Mouse (Mus musculus) layer of hippocampus, adult 9-10 months (tissue): ENCODE measurements around the gene Gm3543.
"Not testable (repeated sequence)": the region's sequence is repeated elsewhere in the genome, so short reads cannot be mapped to it uniquely, and the experiment has no call there.

Experiments
- DNase-seq: peaks from one replicate; pipeline ENCODE4 v3.0.0; 2022; ENCODE audit warnings: low spot score

The Gm3543 gene

DNA sequence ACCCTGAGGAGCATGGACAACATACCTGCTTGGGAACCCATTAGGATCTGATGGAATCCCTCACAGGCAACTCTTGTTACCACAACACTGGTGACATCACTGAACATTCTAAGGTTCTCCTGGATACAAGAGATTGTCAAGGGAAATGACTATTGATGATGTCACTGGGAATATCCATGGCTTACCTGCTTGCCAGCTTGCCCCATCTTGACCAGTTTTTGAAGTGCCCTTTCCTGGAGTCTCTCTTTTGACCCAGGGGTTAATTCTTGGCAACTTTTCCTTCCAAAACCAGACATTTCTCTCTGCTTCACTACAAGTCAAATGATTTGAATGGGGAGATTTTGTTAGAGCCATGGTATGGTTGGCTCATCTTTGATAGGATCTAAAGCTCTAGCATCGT lies at the start of gene Gm3543:
TSS of gene Gm3543 (minus strand) at position 101 of the 400 bp plus-strand sequence.
- not testable (repeated sequence) for DNase-seq

DNA sequence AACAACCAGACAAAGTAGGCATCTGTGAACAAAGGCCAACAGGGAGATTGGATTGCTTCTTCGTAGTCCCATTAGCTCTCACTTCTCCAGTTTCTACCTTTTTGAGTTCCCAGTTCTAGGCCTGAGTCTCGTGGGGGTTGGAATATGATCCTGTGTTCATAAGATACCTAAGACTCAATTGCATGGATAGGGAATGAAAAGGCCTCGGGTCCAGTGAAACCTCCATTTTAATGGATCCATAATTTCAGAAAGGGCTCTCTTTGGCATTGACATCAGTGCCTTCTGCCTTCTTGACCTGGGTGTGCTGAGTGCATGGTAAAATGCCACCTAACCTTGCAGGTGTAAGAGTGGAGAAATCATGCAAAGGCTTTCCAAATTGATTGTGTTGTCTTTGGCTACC lies 14.5 kb downstream of the Gm3543 start:
- not testable (repeated sequence) for DNase-seq

DNA sequence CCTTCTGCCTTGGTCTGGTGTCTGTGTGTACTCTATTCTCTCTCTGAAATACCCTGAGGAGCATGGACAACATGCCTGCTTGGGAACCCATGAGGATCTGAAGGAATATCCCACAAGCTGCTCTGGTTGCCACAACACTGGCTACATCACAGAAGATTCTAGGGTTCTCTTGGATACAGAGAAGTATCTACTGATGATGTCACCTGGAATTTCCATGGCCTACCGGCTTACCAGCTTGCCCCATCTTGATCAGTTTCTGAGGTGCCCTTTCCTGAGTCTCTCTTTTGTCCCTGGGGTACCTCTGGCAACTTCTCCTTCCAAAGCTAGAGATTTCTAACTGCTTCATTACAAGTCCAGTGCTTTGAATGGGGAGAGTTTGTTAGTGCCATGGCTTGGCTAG lies 15.3 kb downstream of the Gm3543 start, which contains the start of gene Gm6401:
TSS of gene Gm6401 (minus strand) at position 101 of the 400 bp plus-strand sequence.
- DNase-seq, result not testable (repeated sequence)

DNA sequence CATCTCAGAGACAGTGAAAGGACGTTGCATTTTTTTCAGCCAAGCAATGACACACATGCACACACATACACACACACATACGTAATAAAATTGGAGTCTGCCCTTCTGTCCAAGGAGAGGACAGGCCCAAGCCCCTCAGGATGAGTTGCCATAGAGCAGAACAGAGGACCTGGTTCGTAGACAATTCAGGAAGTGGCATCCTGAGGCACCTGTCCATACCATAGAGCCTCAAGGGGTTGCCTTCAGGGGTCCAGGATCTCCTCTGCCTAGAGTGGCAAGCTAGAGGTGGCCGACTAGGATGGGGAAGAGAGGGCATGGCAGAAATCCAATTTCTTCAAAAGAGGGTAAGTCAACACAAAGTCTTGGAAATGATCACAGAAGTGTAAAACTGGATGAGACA lies 19.0 kb downstream of the Gm3543 start:
- not testable (repeated sequence) for DNase-seq

DNA sequence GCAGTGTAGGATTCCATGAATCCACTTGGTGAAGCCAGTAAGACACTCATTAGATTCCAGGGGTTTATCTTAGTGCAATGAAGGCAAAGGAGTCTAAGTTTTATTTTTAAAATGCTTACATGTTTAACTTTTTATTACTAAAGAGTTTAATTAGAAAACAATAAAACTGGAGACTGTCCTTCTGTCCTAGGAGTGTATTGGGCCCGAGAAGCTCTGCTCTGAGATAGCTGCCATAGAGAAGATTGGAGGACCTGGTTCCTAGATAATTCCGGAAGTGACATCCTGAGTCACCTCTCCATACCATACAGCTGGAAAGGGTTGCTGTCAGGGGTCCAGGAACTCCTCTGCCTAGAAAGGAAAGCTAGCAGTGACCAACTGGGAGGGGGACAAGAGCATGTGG lies 39.4 kb downstream of the Gm3543 start, which contains the start of gene 1700024B05Rik:
TSS of gene 1700024B05Rik (plus strand) at position 301 of the 400 bp plus-strand sequence.
- DNase-seq, result not testable (repeated sequence)
